Mouse (Mus musculus): Measurements from ENCODE around the gene Hoxa7.

Hoxa7 gene

GRCm38 (mm10) chr6:52225612-52226568 lies 4.2 kb upstream of the Hoxa7 start:
- no peak for DNase-seq (ENCODE audit: low read depth)

- DNase-seq (ENCODE audit: low read depth), result no peak
These were observed 3.4 kb upstream of the Hoxa7 start for GRCm38 (mm10) chr6:52224895-52225611.

- DNase-seq (ENCODE audit: low read depth), result no peak
These were observed 2.5 kb upstream of the Hoxa7 start for GRCm38 (mm10) chr6:52223939-52224760.

- no peak for DNase-seq (ENCODE audit: low read depth)
These were observed 1.1 kb upstream of the Hoxa7 start for GRCm38 (mm10) chr6:52222729-52223128.

- no peak for DNase-seq (ENCODE audit: low read depth)
These were observed 485 bp upstream of the Hoxa7 start for GRCm38 (mm10) chr6:52221993-52222685.

- no peak for DNase-seq (ENCODE audit: low read depth)
These were observed 766 bp downstream of the Hoxa7 start for GRCm38 (mm10) chr6:52220865-52221310.

- DNase-seq (ENCODE audit: low read depth), result no peak
These were observed 1.4 kb downstream of the Hoxa7 start for GRCm38 (mm10) chr6:52220003-52220864.

GRCm38 (mm10) chr6:52219234-52219942 lies 2.3 kb downstream of the Hoxa7 start:
- DNase-seq (ENCODE audit: low read depth), result no peak

GRCm38 (mm10) chr6:52218643-52219215 lies 2.9 kb downstream of the Hoxa7 start:
- DNase-seq (ENCODE audit: low read depth), result no peak

GRCm38 (mm10) chr6:52217895-52218642 lies 3.6 kb downstream of the Hoxa7 start:
- DNase-seq (ENCODE audit: low read depth), result no peak

GRCm38 (mm10) chr6:52217459-52217768 lies 4.2 kb downstream of the Hoxa7 start:
- no peak for DNase-seq (ENCODE audit: low read depth)

GRCm38 (mm10) chr6:52216691-52217458 lies 4.8 kb downstream of the Hoxa7 start:
- no peak for DNase-seq (ENCODE audit: low read depth)

GRCm38 (mm10) chr6:52215771-52216535 lies 5.7 kb downstream of the Hoxa7 start:
- no peak for DNase-seq (ENCODE audit: low read depth)

- no peak for DNase-seq (ENCODE audit: low read depth)
These were observed 6.6 kb downstream of the Hoxa7 start for GRCm38 (mm10) chr6:52215070-52215469.

- DNase-seq (ENCODE audit: low read depth), result peak; percentile 13
These were observed 7.4 kb downstream of the Hoxa7 start for GRCm38 (mm10) chr6:52214271-52214670.

GRCm38 (mm10) chr6:52213119-52213986 lies 8.3 kb downstream of the Hoxa7 start, which contains the start of the genes Hoxa3 and Gm28308:
TSS of gene Hoxa3 (minus strand) at chr6:52213336.
TSS of gene Gm28308 (minus strand) at chr6:52213339.
- no peak for DNase-seq (ENCODE audit: low read depth)

All from 416B (cell line).